Mouse (Mus musculus): ENCODE data around the gene Ctsz. TPM values are rescaled to one million over a fixed set of nuclear protein-coding genes. Genes with fewer than 3 reads are reported as not detected.

Ctsz gene
- total and polyA plus RNA-seq, 3 experiments: 141 to 417 (median 219) TPM

DNA sequence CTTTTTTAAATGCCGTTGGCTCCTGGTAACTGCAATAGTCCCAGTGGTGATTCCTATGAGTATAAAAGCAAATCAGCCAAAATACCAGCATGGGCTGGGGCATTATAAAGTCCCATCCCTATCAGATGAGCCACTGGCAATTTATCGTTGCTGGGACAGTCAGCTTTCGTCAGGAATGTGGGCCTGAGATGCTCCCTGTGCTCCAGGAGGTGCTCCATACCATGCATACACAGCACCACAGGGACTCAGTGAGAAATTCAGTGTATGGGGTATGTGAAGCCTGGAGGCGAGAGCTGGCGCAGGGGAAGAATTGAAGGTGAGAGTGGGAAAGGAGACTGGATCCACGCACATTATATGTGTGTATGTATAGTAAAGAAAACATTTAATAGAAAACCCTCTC lies 41.0 kb downstream of the Ctsz start:
- Histone ChIP-seq H3K79me2 (replicated peaks; ENCODE audit: control insufficient read depth, extremely low read depth, insufficient read depth, poor library complexity, severe bottlenecking) (no peaks in the 10 kb centered on the region), H3K9me3 (replicated peaks; ENCODE audit: low read length) (no peaks in the 10 kb centered on the region), H3K9ac (ENCODE audit: insufficient read depth, low read depth) (no peak overlapping the region), H3K27ac (ENCODE audit: insufficient read depth, low read depth) (no peak overlapping the region), H3K36me3 (replicated peaks in 1 of 2; ENCODE audit: control insufficient read depth in 1 of 2, insufficient read depth in 1 of 2, low read length in 1 of 2) (peaks cover 0 to 2% of the 10 kb centered on the region in 2 experiments), H3K4me3 (replicated peaks in 1 of 3; ENCODE audit: low read depth in 2 of 3, low read length in 2 of 3, poor library complexity in 1 of 3) (no peak overlapping the region), H3K4me2 (ENCODE audit: insufficient read depth, low read depth, poor library complexity, severe bottlenecking) (no peak overlapping the region), H3K4me1 (ENCODE audit: control insufficient read depth in 1 of 2, insufficient read depth in 2 of 2) (peaks cover 3 to 7% of the 10 kb centered on the region in 2 experiments; a peak in 3 of 4 replicates), H3K27me3 (replicated peaks) (no peaks in the 10 kb centered on the region)
- dilution Hi-C loops (cut with MboI; ENCODE audit: extremely low pct_ligation_motif_present, extremely low pct_unique_long_range_greater_than_20kb, low sequenced_read_pairs): no loop called here
- no peak for DNase-seq (ENCODE audit: extremely low read depth)
- TF ChIP-seq E2F4 (IDR thresholded peaks at IDR 0.05; ENCODE audit: insufficient replicate concordance, low read depth, low read length): no peak
- TF ChIP-seq POLR2A (IDR thresholded peaks at IDR 0.05; ENCODE audit: low read depth, low read length): no peak
- TF ChIP-seq EP300 (IDR thresholded peaks at IDR 0.05; ENCODE audit: low read length): no peak
- TF ChIP-seq SMC3 (IDR thresholded peaks at IDR 0.05; ENCODE audit: low read depth, low read length): no peak
- TF ChIP-seq NRF1 (IDR thresholded peaks at IDR 0.05; ENCODE audit: low read depth, low read length): no peak
- TF ChIP-seq MYC (IDR thresholded peaks at IDR 0.05; ENCODE audit: low read depth, low read length): no peak
- TF ChIP-seq IRF4 (IDR thresholded peaks at IDR 0.05; ENCODE audit: low read depth, low read length): no peak
- no peak for TF ChIP-seq JUND (conservative IDR thresholded peaks at IDR 0.05; ENCODE audit: low read depth, low read length)
- TF ChIP-seq MXI1 (IDR thresholded peaks at IDR 0.05; ENCODE audit: low read depth, low read length): no peak
- TF ChIP-seq HCFC1 (IDR thresholded peaks at IDR 0.05; ENCODE audit: low read depth, low read length): no peak
- TF ChIP-seq POLR2AphosphoS2 (IDR thresholded peaks at IDR 0.05; ENCODE audit: low read depth, low read length): no peak
- TF ChIP-seq MAX (IDR thresholded peaks at IDR 0.05; ENCODE audit: low read length): no peak
- TF ChIP-seq ZNF384 (IDR thresholded peaks at IDR 0.05; ENCODE audit: low read depth, low read length): no peak
- TF ChIP-seq BHLHE40 (IDR thresholded peaks at IDR 0.05; ENCODE audit: low read depth, low read length): no peak
- TF ChIP-seq PAX5 (IDR thresholded peaks at IDR 0.05; ENCODE audit: low read length): no peak
- no peak for TF ChIP-seq MAFK (IDR thresholded peaks at IDR 0.05; ENCODE audit: insufficient replicate concordance, low read length)
- TF ChIP-seq SIN3A (IDR thresholded peaks at IDR 0.05; ENCODE audit: low read length): no peak
- no peak for TF ChIP-seq UBTF (IDR thresholded peaks at IDR 0.05; ENCODE audit: low read depth, low read length)
- TF ChIP-seq ETS1 (conservative IDR thresholded peaks at IDR 0.05; ENCODE audit: low read depth, low read length): no peak
- in situ Hi-C loops (cut with MboI; ENCODE audit: low pct_ligation_motif_present, low pct_unique_long_range_greater_than_20kb, low sequenced_read_pairs): loop anchor here (5.0 kb wide), 1 partner anchor 41 kb away; no protein-coding TSS in a partner anchor

DNA sequence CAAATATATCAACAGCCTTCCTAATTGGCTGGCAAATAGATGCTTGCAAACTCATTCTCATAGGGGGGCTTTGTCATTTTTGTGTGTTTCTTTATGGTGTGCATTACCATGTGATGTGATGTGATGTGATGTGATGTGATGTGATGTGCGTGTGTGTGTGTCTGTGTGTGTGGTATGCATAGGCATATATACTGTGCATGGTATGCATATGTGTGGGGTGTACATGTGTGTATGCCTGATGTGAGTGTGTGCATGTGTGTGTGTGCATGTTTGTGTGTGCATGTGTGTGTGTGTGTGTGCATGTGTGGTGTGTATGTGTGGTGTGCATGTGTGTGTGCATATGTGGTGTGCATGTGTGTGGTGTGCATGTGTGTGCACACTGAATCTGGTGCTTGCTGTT lies 41.8 kb downstream of the Ctsz start:
- no peak overlapping the region for H3K4me3 ChIP-seq (replicated peaks in 1 of 3; ENCODE audit: low read depth in 2 of 3, low read length in 2 of 3, poor library complexity in 1 of 3)
- TF ChIP-seq USF2 (conservative IDR thresholded peaks at IDR 0.05; ENCODE audit: low read depth, low read length): no peak
- no peak for TF ChIP-seq MXI1 (IDR thresholded peaks at IDR 0.05; ENCODE audit: low read depth, low read length)
- no peak for TF ChIP-seq E2F4 (IDR thresholded peaks at IDR 0.05; ENCODE audit: insufficient replicate concordance, low read depth, low read length)
- no peak for TF ChIP-seq CTCF (conservative IDR thresholded peaks at IDR 0.05 in 1 of 2, IDR thresholded peaks at IDR 0.05 in 1 of 2; ENCODE audit: low read depth in 2 of 2, low read length in 2 of 2)
- no peak for TF ChIP-seq RCOR1 (conservative IDR thresholded peaks at IDR 0.05; ENCODE audit: low read depth, low read length)
- TF ChIP-seq MAZ (IDR thresholded peaks at IDR 0.05; ENCODE audit: low read depth, low read length): no peak
- no peak for TF ChIP-seq BHLHE40 (IDR thresholded peaks at IDR 0.05; ENCODE audit: low read depth, low read length)
- TF ChIP-seq MAX (IDR thresholded peaks at IDR 0.05; ENCODE audit: low read length): no peak
- TF ChIP-seq NELFE (IDR thresholded peaks at IDR 0.05; ENCODE audit: low read depth, low read length): no peak
- no peaks in the 10 kb centered on the region for H3K27me3 ChIP-seq (replicated peaks)
- dilution Hi-C loops (cut with MboI; ENCODE audit: extremely low pct_ligation_motif_present, extremely low pct_unique_long_range_greater_than_20kb, low sequenced_read_pairs) (no loop called here), in situ Hi-C loops (cut with MboI; ENCODE audit: low pct_ligation_motif_present, low pct_unique_long_range_greater_than_20kb, low sequenced_read_pairs) (loop anchor here (5.0 kb wide), 1 partner anchor 40 kb away; no protein-coding TSS in a partner anchor)
- no peak overlapping the region for H3K27ac ChIP-seq (ENCODE audit: insufficient read depth, low read depth)
- no peaks in the 10 kb centered on the region for H3K79me2 ChIP-seq (replicated peaks; ENCODE audit: control insufficient read depth, extremely low read depth, insufficient read depth, poor library complexity, severe bottlenecking)
- no peak overlapping the region for H3K4me2 ChIP-seq (ENCODE audit: insufficient read depth, low read depth, poor library complexity, severe bottlenecking)
- H3K9me3 ChIP-seq (replicated peaks; ENCODE audit: low read length): no peaks in the 10 kb centered on the region
- H3K9ac ChIP-seq (ENCODE audit: insufficient read depth, low read depth): no peak overlapping the region
- peaks cover 0 to 2% of the 10 kb centered on the region in 2 experiments for H3K36me3 ChIP-seq (replicated peaks in 1 of 2; ENCODE audit: control insufficient read depth in 1 of 2, insufficient read depth in 1 of 2, low read length in 1 of 2)
- DNase-seq (ENCODE audit: extremely low read depth): no peak
- peaks cover 3 to 7% of the 10 kb centered on the region in 2 experiments; a peak in 3 of 4 replicates for H3K4me1 ChIP-seq (ENCODE audit: control insufficient read depth in 1 of 2, insufficient read depth in 2 of 2)

Data from CH12.LX (cell line).